Mouse (Mus musculus) cerebellum, adult 11 months (tissue): Measurements from ENCODE around the gene Gm9376.

ENCODE experiments used
- DNase-seq: peaks from one replicate; pipeline ENCODE4 v3.0.0; 2022

Gm9376 gene

DNA sequence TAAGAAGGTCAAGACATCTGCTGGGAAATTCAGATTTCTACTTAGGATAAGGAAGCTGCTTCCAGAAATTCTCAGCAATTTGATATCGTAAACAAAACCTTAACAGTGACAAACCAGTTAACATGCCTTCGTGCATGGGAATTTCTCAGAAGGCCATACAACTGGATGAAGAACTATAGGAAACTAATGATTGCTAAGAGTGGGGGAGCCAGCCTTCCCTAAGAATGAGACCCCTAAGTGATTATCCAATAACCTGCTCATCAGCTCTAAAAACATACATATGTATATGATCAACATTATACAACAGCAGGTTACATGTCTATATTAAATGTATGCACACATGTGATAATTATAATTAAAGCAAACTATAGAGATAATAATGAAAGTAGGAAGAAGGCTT lies at the start of gene Gm9376:
TSS of gene Gm9376 (plus strand) at position 301 of the 400 bp plus-strand sequence.
- no peak for DNase-seq

GRCm38 (mm10) chr14:118220885-118221284 lies 45.9 kb upstream of the Gm9376 start:
- DNase-seq: no peak

DNA sequence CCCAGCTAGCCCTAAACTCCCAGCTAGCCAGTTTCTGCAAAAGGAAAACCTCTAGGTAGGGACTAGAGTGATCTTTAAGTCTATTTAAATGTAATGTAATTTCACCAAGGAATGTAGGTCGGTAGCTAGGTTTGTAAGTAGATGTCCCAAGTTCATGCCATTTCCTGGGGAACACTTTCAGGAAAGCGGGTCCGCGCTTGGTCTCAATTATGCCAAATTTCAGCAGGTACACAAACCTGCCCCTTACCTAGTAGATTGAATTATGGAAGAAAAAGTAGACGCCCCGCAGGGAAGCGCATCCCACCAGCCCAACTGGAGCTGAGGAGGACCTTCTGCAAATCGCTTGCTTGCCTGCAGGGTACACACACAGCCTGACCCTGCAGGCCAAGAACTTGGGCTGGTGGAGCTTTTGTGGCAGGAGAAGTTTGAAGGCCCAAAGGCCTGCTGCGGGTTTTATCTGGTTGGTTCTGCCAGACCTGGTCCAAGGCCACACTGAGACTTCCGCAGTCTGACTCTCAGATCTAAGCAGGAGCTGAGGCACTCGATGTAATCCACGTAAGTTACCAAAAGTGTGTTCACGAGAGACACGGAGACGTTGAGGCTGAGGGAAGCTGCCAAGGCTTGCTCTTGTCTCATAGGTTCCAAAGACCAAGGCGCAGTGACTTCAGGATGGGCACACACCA lies 41.6 kb upstream of the Gm9376 start:
- DNase-seq: no peak

- DNase-seq: no peak
Measured at GRCm38 (mm10) chr14:118225911-118226310, 40.8 kb upstream of the Gm9376 start.

DNA sequence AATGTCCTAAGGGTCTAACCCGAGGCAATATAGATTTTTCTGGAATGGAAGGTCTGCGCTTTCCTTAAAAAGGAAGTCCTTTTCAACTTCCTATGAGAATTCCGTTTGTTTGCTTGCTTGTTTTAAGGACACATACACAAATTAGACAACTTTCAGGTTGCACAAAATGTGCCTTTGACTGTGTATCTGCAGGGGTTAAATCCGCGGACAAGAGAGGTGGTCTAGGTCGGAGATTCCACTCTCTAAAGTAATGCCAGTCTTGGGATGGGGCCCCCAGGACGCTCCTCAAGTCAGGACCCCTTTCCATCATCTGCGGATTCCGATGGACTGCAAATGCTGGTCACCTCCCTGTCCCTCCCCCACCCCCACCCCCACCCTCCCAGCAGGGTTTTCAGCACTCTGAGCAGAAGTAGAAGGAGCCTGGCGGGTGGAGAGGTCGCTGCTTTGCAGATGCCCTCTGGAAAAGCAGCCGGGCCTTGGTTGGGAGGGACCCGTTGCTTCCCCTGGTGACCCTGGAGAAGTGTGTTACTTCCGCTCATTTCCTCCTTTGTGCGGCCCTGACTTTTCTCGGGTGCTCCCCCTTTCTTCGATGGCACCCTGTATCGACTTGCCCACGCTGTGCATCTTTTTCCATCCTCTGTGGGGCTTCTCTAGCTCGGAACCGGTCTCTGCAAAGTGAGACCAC lies 40.1 kb upstream of the Gm9376 start:
- DNase-seq: no peak

- DNase-seq: no peak
Measured at GRCm38 (mm10) chr14:118232381-118232970, 34.3 kb upstream of the Gm9376 start.

GRCm38 (mm10) chr14:118233786-118234540 lies 32.8 kb upstream of the Gm9376 start:
- DNase-seq: no peak

- DNase-seq: no peak
Measured at GRCm38 (mm10) chr14:118234541-118235210, 32.1 kb upstream of the Gm9376 start.

GRCm38 (mm10) chr14:118235361-118235972 lies 31.3 kb upstream of the Gm9376 start:
- DNase-seq: no peak

- DNase-seq: no peak
Measured at GRCm38 (mm10) chr14:118235973-118236885, 30.5 kb upstream of the Gm9376 start.

DNA sequence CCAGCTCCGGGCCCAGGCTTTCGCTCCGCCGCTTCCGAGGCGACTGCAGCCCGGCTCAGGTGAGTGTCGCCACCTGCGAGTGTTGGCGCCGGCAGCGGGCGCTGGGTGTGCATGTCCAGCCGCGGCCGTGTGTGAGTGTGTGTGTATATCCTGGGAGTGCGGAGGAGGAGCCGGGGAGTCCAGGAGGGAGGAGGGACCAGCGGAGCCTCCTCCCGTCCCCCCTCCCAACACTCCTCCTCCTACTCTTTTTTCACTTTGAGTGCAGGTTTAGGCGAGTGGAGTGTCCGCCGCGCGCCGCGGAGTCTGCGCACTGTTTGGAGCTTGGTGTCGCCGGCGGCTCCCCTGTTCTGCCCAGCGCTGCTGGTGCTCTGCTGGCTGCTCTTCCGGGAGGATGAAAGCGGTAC lies 29.9 kb upstream of the Gm9376 start, which contains the start of gene Sox21:
TSS of gene Sox21 (minus strand) at position 145 of the 404 bp plus-strand sequence.
- DNase-seq: no peak

- DNase-seq: no peak
Measured at GRCm38 (mm10) chr14:118237786-118238185, 29.0 kb upstream of the Gm9376 start.

DNA sequence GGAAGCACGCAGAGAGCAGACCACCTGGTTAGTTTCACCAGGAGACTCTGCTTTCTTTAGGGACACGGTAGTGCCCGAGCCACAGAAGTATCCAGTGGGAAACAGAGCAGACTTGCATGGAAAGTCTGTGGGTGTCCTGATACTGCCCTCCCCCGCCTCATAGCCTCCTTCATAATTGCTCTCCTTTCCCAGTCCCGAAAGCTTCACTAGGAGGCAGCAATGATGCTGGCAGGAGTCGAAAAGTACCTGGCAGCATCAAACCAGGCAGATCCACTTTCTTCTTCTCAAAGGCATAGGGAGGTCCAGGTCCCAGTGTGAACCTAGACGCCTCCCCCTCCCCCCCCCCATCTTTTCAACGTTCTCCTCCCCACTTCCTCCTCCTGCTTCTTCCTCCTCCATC lies 27.4 kb upstream of the Gm9376 start:
- no peak for DNase-seq

DNA sequence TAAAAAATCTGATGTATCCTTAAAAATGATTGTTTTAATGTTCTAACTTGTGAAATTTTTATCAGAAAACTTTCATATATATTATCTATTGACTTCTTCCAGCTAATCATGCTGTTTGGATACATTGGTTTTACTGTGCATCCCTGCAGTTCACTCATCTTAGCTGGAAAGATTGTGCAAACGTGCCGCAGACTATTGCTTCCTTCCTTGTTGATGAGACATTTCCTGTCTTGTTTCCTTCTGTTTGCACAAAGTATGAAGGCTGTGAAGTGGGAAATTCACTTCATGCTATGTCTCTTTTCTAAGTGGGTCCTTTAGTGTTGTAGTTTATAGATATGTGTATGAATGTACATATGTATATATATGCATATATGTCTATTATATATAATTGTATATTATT lies 25.3 kb upstream of the Gm9376 start:
- no peak for DNase-seq

GRCm38 (mm10) chr14:118253381-118253780 lies 13.4 kb upstream of the Gm9376 start:
- no peak for DNase-seq

DNA sequence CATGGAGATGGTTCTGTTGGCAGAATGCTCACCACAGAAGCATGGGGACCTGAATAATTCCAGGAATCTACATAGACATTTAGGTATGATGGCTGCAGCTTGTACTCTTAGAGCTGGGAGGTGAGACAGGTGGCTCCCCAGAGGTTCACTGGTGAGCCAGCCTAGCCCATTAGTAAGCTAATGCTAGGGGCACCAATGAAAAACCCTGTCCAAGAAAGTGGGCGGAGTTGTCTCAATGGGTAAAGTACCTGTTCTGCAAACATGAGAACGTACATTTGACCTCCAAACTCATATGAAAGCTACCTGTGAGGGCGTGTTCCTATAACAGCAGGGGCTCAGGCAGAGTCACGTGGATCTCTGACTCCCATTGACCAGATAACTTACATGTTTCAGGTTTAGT lies 2.1 kb downstream of the Gm9376 start:
- DNase-seq: no peak

DNA sequence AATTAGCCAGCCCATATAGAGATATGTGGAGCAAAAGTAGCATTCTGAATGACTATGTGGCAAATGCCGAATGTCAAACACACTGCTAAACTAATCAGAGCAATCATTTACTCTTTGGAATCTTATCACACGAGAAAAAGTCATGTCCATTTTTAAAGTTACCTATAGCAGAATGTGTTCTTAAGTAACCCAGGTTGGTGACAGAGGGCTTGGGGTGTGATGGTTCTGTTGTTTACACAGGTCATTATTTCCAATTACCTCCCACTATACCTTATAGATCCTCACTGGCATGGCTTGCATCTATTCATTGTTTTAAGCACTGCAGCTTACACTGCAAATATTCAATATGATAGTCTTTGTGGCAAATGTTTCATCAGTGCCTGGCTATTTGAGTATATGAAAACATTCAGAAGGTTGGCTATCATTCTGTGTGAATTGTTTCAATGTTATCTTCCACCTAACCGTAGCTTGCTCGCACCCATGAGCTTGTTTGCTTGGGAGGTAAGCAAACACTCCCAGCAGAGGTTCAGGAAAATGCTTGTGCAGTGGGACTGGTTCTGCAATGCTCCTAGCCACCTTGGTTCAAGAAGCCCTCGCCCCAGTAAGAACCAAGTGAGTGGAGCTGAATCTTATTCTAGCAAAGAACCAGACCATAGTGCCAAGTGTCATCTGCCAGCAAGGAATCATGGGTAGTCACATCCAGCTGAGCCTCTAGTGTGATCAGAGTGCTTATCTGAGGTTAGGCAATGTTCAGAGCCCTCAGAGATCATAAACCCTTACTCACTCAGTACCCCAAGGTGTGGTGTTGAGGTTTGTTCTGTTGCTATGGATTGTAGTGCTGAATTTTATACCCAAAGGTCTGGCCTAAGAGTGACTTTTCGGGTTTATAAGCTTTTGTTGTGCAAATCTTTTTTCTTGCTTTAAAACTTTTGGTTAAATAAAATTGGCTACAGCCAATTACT lies 6.1 kb downstream of the Gm9376 start:
- no peak for DNase-seq

GRCm38 (mm10) chr14:118277704-118278498 lies 11.1 kb downstream of the Gm9376 start:
- no peak for DNase-seq

DNA sequence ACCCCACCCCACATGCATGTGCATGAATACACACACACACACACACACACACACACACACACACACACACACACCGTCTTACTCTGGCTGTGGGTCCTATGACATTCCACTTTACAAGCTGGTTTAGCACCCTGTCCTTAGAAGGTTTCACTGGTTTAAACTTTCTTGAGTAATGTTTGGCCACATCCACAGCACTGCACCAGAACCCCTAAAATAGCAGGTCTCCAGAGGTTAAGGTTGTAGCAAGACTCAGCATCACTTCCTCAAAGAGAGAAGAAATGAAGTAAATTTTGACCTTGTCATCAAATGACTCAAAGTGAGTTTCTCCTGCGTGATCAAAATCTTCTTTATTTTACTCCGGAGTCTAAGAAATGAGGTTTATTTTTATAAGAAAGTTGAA lies 15.5 kb downstream of the Gm9376 start:
- DNase-seq: no peak
